Mouse (Mus musculus) limb, embryonic 14.5 days (tissue): ENCODE measurements around the gene Hbs1l. TPM values are rescaled to one million over a fixed set of nuclear protein-coding genes. Genes with fewer than 3 reads are reported as not detected.

Source experiments
- ATAC-seq: fragments of 200-750 bp; cut with Nextera tagmentation; 2 replicates; pipeline ENCODE4 v1.8.0; 2017; ENCODE audit warnings: low read depth, moderate number of reproducible peaks, moderate TSS enrichment; ENCODE audit not compliant: low FRiP score
- DNase-seq: peaks from one replicate; pipeline ENCODE4 v3.0.0-alpha.2; 2015; ENCODE audit warnings: low spot score
- H3K27ac ChIP-seq: fragments of 300-500 bp; sonication (generic); replicated peaks from 2 replicates; pipeline ENCODE4 v1.5.1; 2014; ENCODE audit warnings: low read depth, mild to moderate bottlenecking, low read length, moderate library complexity, mixed read lengths
- H3K27me3 ChIP-seq: fragments of 300-500 bp; sonication (generic); 2 replicates; pipeline ENCODE4 v1.6.1; 2014; ENCODE audit warnings: low read length, mixed read lengths; ENCODE audit not compliant: control insufficient read depth, insufficient read depth
- H3K36me3 ChIP-seq: fragments of 300-500 bp; sonication (generic); 2 replicates; pipeline ENCODE4 v1.6.1; 2014; ENCODE audit warnings: mild to moderate bottlenecking, low read length, moderate library complexity, mixed read lengths; ENCODE audit not compliant: control insufficient read depth, insufficient read depth
- H3K4me1 ChIP-seq: fragments of 300-500 bp; sonication (generic); 2 replicates; pipeline ENCODE4 v1.6.1; 2014; ENCODE audit warnings: antibody characterized with exemption, low read length, mixed read lengths; ENCODE audit not compliant: control insufficient read depth, insufficient read depth
- H3K4me2 ChIP-seq: fragments of 300-500 bp; sonication (generic); replicated peaks from 2 replicates; pipeline ENCODE4 v1.6.1; 2014; ENCODE audit warnings: low read depth, mild to moderate bottlenecking, low read length, moderate library complexity; ENCODE audit not compliant: severe bottlenecking
- H3K4me3 ChIP-seq: fragments of 300-500 bp; sonication (generic); replicated peaks from 2 replicates; pipeline ENCODE4 v1.5.1; 2014; ENCODE audit warnings: low read length
- H3K9ac ChIP-seq: fragments of 300-500 bp; sonication (generic); 2 replicates; pipeline ENCODE4 v1.6.1; 2014; ENCODE audit warnings: mild to moderate bottlenecking, low read depth, low read length, moderate library complexity; ENCODE audit not compliant: severe bottlenecking
- H3K9me3 ChIP-seq: fragments of 300-500 bp; sonication (generic); 2 replicates; pipeline ENCODE4 v1.6.1; 2016; ENCODE audit warnings: low read length; ENCODE audit not compliant: control insufficient read depth
- POLR2A ChIP-seq: fragments of 200-500 bp; IDR thresholded peaks from 2 replicates; pipeline ENCODE4 v1.8.0; 2012; ENCODE audit warnings: inconsistent platforms, mild to moderate bottlenecking, moderate library complexity, borderline replicate concordance; ENCODE audit not compliant: insufficient read depth, insufficient read length; ENCODE audit errors: extremely low read depth
- WGBS: fragments of 180-500 bp; shearing (Covaris S2); extraction: QIAGEN DNeasy Blood & Tissue Kit; methylation state at CpG from one replicate; pipeline ENCODE4 v1.1.7; 2014; 5-methylcytosine and 5-hydroxymethylcytosine counted together
- polyA plus RNA-seq, 2 experiments: library from polyadenylated mRNA; depleted of rRNA in 1 of 2; stranded (reverse) in 1 of 2; unstranded in 1 of 2; fragments of >200 nt; fragmentation: Nextera tagmentation in 1 of 2; extraction: Ambion mirVana in 1 of 2; gene quantifications; 2 replicates each; pipeline versions ENCODE4 v1.2.1 to v1.2.3; 2012 to 2014

Gene Hbs1l
- polyA plus RNA-seq, 2 experiments, result 46.0 to 85.4 TPM

DNA sequence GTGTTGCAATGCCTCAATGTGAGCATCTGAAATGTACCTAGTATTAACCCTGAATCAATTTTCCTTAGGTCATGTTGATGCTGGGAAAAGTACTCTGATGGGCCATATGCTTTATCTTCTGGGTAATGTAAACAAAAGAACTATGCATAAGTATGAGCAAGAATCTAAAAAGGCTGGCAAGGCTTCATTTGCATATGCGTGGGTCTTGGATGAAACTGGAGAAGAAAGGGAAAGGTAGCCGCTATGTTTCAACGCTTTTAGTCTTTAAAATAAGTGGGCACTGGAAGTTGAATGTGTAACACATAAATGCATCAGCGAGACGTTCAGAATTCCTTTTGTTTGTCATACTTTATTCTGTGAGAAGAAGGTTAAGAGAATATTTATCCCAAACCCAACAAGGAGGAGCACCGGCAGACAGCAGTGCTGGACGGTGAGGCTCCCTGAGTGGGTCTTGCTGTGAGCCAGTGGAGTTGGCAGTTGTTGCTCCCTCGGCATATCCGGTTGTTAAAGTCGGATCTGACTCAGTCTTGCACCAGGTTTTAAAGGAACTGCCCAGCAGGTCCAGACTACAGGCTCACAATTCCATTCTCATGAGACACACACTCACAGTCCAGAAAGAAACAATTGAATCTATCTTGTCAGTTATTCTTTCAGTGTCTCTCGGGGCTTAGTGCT lies 46.7 kb downstream of the Hbs1l start:
- no peak for TF ChIP-seq POLR2A
- ATAC-seq (no peak), DNase-seq (no peak)
- no peak overlapping the region for H3K4me2 ChIP-seq
- no peak overlapping the region for H3K4me3 ChIP-seq
- peaks cover 64% of the 10 kb centered on the region for H3K36me3 ChIP-seq
- no peaks in the 10 kb centered on the region for H3K9me3 ChIP-seq
- H3K4me1 ChIP-seq, result no peaks in the 10 kb centered on the region
- 89% methylated on average over 11 of the region's 11 CpGs for WGBS
- no peaks in the 10 kb centered on the region for H3K27me3 ChIP-seq
- H3K9ac ChIP-seq, result no peak overlapping the region
- no peak overlapping the region for H3K27ac ChIP-seq

- ATAC-seq (no peak), DNase-seq (no peak)
- WGBS, result 89% methylated on average over 4 of the region's 4 CpGs
- H3K4me2 ChIP-seq, result no peak overlapping the region
- H3K4me1 ChIP-seq, result no peaks in the 10 kb centered on the region
- no peak overlapping the region for H3K9ac ChIP-seq
- H3K27ac ChIP-seq, result no peak overlapping the region
- no peaks in the 10 kb centered on the region for H3K27me3 ChIP-seq
- no peak for TF ChIP-seq POLR2A
- no peaks in the 10 kb centered on the region for H3K9me3 ChIP-seq
- peaks cover 56% of the 10 kb centered on the region for H3K36me3 ChIP-seq
- no peak overlapping the region for H3K4me3 ChIP-seq
Measured at GRCm38 (mm10) chr10:21347332-21347731, 51.6 kb downstream of the Hbs1l start.

DNA sequence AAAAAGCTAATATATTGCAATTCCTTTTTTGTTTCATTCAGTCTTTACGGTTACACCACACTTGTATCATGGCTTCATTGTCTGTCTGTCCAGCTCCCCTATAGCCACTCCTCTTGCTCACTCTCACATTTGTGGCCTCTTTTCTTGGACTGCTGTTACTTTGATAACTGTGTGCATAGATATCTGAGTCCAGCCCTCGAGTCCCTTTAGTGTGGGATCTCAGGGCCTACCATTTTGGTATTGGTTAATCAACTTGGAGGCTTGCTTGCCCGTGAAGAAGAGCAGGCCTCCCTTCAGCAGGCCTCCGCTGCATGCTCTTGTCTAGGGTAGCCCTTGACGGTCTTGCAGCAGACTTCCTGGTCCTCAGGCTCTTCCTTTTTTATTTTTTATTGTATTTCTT lies 53.7 kb downstream of the Hbs1l start:
- no peak for DNase-seq
- TF ChIP-seq POLR2A, result no peak
- H3K4me2 ChIP-seq, result no peak overlapping the region
- no peaks in the 10 kb centered on the region for H3K27me3 ChIP-seq
- WGBS, result 96% methylated on average over 5 of the region's 5 CpGs
- ATAC-seq, result no peak
- no peak overlapping the region for H3K4me3 ChIP-seq
- no peak overlapping the region for H3K9ac ChIP-seq
- H3K9me3 ChIP-seq, result no peaks in the 10 kb centered on the region
- peaks cover 66% of the 10 kb centered on the region for H3K36me3 ChIP-seq
- no peak overlapping the region for H3K27ac ChIP-seq
- H3K4me1 ChIP-seq, result no peaks in the 10 kb centered on the region

GRCm38 (mm10) chr10:21349946-21350345 lies 54.2 kb downstream of the Hbs1l start:
- H3K9ac ChIP-seq, result no peak overlapping the region
- no peaks in the 10 kb centered on the region for H3K27me3 ChIP-seq
- 95% methylated on average over 2 of the region's 2 CpGs for WGBS
- TF ChIP-seq POLR2A, result no peak
- H3K4me1 ChIP-seq, result no peaks in the 10 kb centered on the region
- no peak overlapping the region for H3K4me2 ChIP-seq
- H3K4me3 ChIP-seq, result no peak overlapping the region
- no peak overlapping the region for H3K27ac ChIP-seq
- ATAC-seq (no peak), DNase-seq (no peak)
- peaks cover 65% of the 10 kb centered on the region for H3K36me3 ChIP-seq
- no peaks in the 10 kb centered on the region for H3K9me3 ChIP-seq

GRCm38 (mm10) chr10:21350531-21351515 lies 55.0 kb downstream of the Hbs1l start:
- no peak for TF ChIP-seq POLR2A
- Histone ChIP-seq H3K4me3 (no peak overlapping the region), H3K9ac (no peak overlapping the region), H3K27ac (no peak overlapping the region), H3K36me3 (peaks cover 62% of the 10 kb centered on the region), H3K4me1 (no peaks in the 10 kb centered on the region), H3K27me3 (no peaks in the 10 kb centered on the region), H3K4me2 (no peak overlapping the region), H3K9me3 (no peaks in the 10 kb centered on the region)
- WGBS, result 91% methylated on average over 11 of the region's 11 CpGs
- ATAC-seq (no peak), DNase-seq (no peak)
